Mouse (Mus musculus): ENCODE measurements at regions not wholly inside any gene's neighbourhood (a gene's known extent, or its start where the extent isn't known, plus 50 kb on each side); places are given as distances from the start of the nearest gene placed in this dataset.
A peak's percentile ranks its signal among the peaks of the same experiment; 100 is the strongest.
"Not testable (repeated sequence)": the region's sequence is repeated elsewhere in the genome, so short reads cannot be mapped to it uniquely, and the experiment has no call there.

DNA sequence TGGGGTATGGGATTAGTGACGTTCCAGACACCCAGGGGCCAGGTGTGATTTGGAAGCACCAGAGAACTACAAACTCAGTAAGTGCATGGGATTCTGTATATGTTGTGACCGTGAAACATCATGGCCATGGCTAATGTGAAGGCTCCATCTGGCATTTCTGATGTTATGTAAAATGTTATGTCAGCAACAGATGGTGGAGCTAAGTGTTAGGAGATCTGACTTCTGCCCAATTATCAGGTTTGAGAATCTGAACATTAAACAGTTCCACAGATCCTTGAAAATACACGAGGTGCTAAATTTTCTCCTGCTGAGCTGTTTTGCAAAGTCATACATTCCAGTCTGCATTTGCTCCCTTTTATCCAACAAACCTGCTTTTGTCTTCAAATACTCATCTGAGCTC lies 223.6 kb upstream of the Egfl6 start:
- H3K4me3 ChIP-seq (ENCODE audit: insufficient read depth, low read length): no peak overlapping the region
- H3K27ac ChIP-seq (ENCODE audit: insufficient read depth, low read length): peak overlapping the region; percentile 52
- peaks cover 7% of the 10 kb centered on the region; the same call in 1 of the 2 replicates for H3K4me1 ChIP-seq (ENCODE audit: control insufficient read depth, insufficient read depth, low read length)
- no peak for TF ChIP-seq POLR2A (IDR thresholded peaks at IDR 0.05; ENCODE audit: low read depth, low read length)
- TF ChIP-seq CTCF (IDR thresholded peaks at IDR 0.05; ENCODE audit: borderline replicate concordance, insufficient read depth, low read length): no peak

GRCm38 (mm10) chrX:166808207-166808606 lies 222.7 kb upstream of the Egfl6 start:
- H3K4me3 ChIP-seq (ENCODE audit: insufficient read depth, low read length): no peak overlapping the region
- peaks cover 7% of the 10 kb centered on the region; the same call in 1 of the 2 replicates for H3K4me1 ChIP-seq (ENCODE audit: control insufficient read depth, insufficient read depth, low read length)
- TF ChIP-seq POLR2A (IDR thresholded peaks at IDR 0.05; ENCODE audit: low read depth, low read length): no peak
- no peak for TF ChIP-seq CTCF (IDR thresholded peaks at IDR 0.05; ENCODE audit: borderline replicate concordance, insufficient read depth, low read length)
- H3K27ac ChIP-seq (ENCODE audit: insufficient read depth, low read length): no peak overlapping the region

DNA sequence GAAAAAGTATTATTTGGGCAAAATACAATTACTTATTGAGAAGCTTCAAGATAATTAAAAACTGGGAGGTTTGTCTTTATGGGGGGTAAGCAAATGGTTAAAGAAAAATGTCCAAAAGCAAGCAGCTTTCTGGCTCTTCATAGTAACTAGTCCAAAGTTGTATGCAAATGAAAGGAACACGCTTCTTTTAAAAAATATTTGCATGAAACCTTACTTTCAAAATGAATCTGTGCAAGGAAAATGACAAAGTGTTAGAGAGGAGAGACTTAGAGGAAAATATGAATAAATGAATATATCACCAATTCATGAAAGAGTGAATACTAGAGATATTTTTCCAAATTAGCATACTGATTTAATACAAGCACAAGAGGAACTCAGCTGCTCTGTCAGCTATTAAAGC lies 220.4 kb upstream of the Egfl6 start:
- TF ChIP-seq POLR2A (IDR thresholded peaks at IDR 0.05; ENCODE audit: low read depth, low read length) (no peak), CTCF (IDR thresholded peaks at IDR 0.05; ENCODE audit: borderline replicate concordance, insufficient read depth, low read length) (no peak)

GRCm38 (mm10) chrX:166805480-166805879 lies 220.0 kb upstream of the Egfl6 start:
- Histone ChIP-seq H3K27ac (ENCODE audit: insufficient read depth, low read length) (peak overlapping the region; percentile 86), H3K4me3 (ENCODE audit: insufficient read depth, low read length) (no peak overlapping the region), H3K4me1 (ENCODE audit: control insufficient read depth, insufficient read depth, low read length) (peaks cover 7% of the 10 kb centered on the region; the same call in 1 of the 2 replicates)
- TF ChIP-seq CTCF (IDR thresholded peaks at IDR 0.05; ENCODE audit: borderline replicate concordance, insufficient read depth, low read length): no peak
- TF ChIP-seq POLR2A (IDR thresholded peaks at IDR 0.05; ENCODE audit: low read depth, low read length): no peak

More for the DNA sequence above, 220.4 kb upstream of the Egfl6 start:
- Histone ChIP-seq H3K4me3 (ENCODE audit: insufficient read depth, low read length) (no peak overlapping the region), H3K4me1 (ENCODE audit: control insufficient read depth, insufficient read depth, low read length) (peaks cover 7% of the 10 kb centered on the region; the same call in 1 of the 2 replicates), H3K27ac (ENCODE audit: insufficient read depth, low read length) (peak overlapping the region; percentile 86)

DNA sequence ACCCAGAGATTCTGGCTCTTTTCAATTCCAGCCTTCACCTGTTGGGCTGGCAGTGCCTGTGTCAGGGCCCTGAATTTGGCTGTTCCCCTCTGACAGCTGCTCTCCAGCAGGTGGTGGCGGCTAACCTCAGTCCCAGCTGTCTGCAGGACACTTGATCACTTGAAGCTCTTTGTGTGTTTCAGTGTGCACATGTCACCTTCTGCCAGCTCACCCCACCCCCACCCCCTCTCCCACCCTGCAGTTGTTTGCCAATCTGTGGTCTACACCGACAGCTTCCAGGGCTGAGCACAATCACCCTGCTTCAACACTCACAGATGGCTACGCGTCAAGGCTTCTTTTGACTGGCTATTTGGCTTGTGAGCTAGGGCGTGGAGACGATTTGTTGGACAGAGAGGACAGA lies 217.7 kb upstream of the Egfl6 start:
- peaks cover 7% of the 10 kb centered on the region; the same call in 1 of the 2 replicates for H3K4me1 ChIP-seq (ENCODE audit: control insufficient read depth, insufficient read depth, low read length)
- H3K4me3 ChIP-seq (ENCODE audit: insufficient read depth, low read length): no peak overlapping the region
- TF ChIP-seq CTCF (IDR thresholded peaks at IDR 0.05; ENCODE audit: borderline replicate concordance, insufficient read depth, low read length) (no peak), POLR2A (IDR thresholded peaks at IDR 0.05; ENCODE audit: low read depth, low read length) (no peak)

DNA sequence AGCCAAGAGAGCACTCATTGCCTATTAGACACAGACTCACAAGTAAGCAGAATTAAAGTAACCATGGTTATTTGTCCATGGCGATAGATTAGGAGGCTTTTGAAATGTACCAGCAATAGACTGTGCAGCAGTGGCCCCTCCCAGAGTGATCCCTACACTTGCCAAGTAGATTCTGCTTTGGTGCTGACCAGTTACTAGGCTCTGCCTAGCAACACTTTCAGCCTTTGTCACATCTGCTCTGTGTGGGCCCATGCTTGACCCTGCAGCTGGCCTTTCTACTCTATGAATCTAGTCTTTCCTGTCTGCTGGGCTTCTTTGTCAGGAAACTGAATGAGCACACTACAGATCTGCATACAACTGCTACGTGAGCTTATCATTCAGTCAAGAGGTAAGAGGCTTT lies 215.5 kb upstream of the Egfl6 start:
- no peak for TF ChIP-seq POLR2A (IDR thresholded peaks at IDR 0.05; ENCODE audit: low read depth, low read length)
- TF ChIP-seq CTCF (IDR thresholded peaks at IDR 0.05; ENCODE audit: borderline replicate concordance, insufficient read depth, low read length): no peak
- Histone ChIP-seq H3K4me3 (ENCODE audit: insufficient read depth, low read length) (no peak overlapping the region), H3K4me1 (ENCODE audit: control insufficient read depth, insufficient read depth, low read length) (0 out of 2 replicates have a peak, but pooled peaks cover 5% of the 10 kb centered on the region), H3K27ac (ENCODE audit: insufficient read depth, low read length) (no peak overlapping the region)

More for the DNA sequence above, 217.7 kb upstream of the Egfl6 start:
- H3K27ac ChIP-seq (ENCODE audit: insufficient read depth, low read length): no peak overlapping the region

- peaks cover 2% of the 10 kb centered on the region for H3K4me1 ChIP-seq (ENCODE audit: control insufficient read depth, insufficient read depth, low read length)
- TF ChIP-seq CTCF (IDR thresholded peaks at IDR 0.05; ENCODE audit: borderline replicate concordance, insufficient read depth, low read length) (no peak), POLR2A (IDR thresholded peaks at IDR 0.05; ENCODE audit: low read depth, low read length) (no peak)
Measured at GRCm38 (mm10) chrX:166795651-166796050, 210.1 kb upstream of the Egfl6 start.

DNA sequence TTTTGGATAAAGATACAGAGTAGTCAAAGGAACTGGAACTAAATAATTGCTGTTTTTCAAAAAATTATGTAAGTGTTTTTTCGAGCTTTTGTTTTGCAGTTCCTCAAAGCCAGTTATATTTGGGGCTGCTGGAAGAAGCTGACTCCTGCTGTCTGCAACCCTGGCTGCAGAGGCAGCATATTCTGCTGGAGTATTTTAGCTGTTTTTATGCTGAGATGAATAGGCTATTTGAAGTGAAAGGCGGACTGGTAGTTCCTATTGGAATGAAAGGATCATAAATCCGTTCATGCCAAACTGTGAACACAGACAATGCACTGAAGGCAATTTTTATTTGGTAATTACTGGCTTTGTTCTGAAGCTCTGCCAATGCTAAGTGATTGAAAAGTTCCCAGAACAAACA lies 203.5 kb upstream of the Egfl6 start:
- Histone ChIP-seq H3K4me3 (ENCODE audit: insufficient read depth, low read length) (no peak overlapping the region), H3K4me1 (ENCODE audit: control insufficient read depth, insufficient read depth, low read length) (no peaks in the 10 kb centered on the region)
- TF ChIP-seq POLR2A (IDR thresholded peaks at IDR 0.05; ENCODE audit: low read depth, low read length) (no peak), CTCF (IDR thresholded peaks at IDR 0.05; ENCODE audit: borderline replicate concordance, insufficient read depth, low read length) (no peak)

More at GRCm38 (mm10) chrX:166795651-166796050, 210.1 kb upstream of the Egfl6 start:
- H3K27ac ChIP-seq (ENCODE audit: insufficient read depth, low read length): peak overlapping the region; percentile 91
- no peak overlapping the region for H3K4me3 ChIP-seq (ENCODE audit: insufficient read depth, low read length)

DNA sequence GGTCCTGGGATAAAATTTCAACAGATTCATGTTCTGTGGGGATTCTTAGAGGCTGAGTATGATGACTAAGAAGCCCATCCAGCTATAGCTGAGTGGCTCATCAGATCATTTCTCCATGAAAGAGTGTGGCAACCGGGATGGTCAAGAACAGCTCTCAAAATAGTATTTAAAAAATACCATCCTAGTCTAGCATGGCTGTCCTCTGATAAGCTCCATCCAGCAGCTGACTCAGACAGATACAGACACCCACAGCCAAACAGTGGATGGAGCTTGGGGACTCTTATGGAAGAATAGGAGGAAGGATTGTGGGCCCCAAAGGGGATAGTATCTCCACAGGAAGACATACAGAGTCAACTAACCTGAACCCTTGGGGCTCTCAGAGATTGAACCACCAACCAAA lies 201.6 kb upstream of the Egfl6 start:
- not testable (repeated sequence) for H3K4me1 ChIP-seq (ENCODE audit: control insufficient read depth, insufficient read depth, low read length); H3K4me3 ChIP-seq (ENCODE audit: insufficient read depth, low read length); H3K27ac ChIP-seq (ENCODE audit: insufficient read depth, low read length)

More for the DNA sequence above, 203.5 kb upstream of the Egfl6 start:
- H3K27ac ChIP-seq (ENCODE audit: insufficient read depth, low read length): no peak overlapping the region

- TF ChIP-seq CTCF (IDR thresholded peaks at IDR 0.05; ENCODE audit: borderline replicate concordance, insufficient read depth, low read length) (no peak), POLR2A (IDR thresholded peaks at IDR 0.05; ENCODE audit: low read depth, low read length) (no peak)
- Histone ChIP-seq H3K4me1 (ENCODE audit: control insufficient read depth, insufficient read depth, low read length) (no peaks in the 10 kb centered on the region), H3K27ac (ENCODE audit: insufficient read depth, low read length) (no peak overlapping the region), H3K4me3 (ENCODE audit: insufficient read depth, low read length) (no peak overlapping the region)
Measured at GRCm38 (mm10) chrX:166785615-166786014, 200.1 kb upstream of the Egfl6 start.

GRCm38 (mm10) chrX:166783377-166783776 lies 197.9 kb upstream of the Egfl6 start:
- no peak overlapping the region for H3K27ac ChIP-seq (ENCODE audit: insufficient read depth, low read length)
- TF ChIP-seq CTCF (IDR thresholded peaks at IDR 0.05; ENCODE audit: borderline replicate concordance, insufficient read depth, low read length): no peak
- TF ChIP-seq POLR2A (IDR thresholded peaks at IDR 0.05; ENCODE audit: low read depth, low read length): no peak

More at GRCm38 (mm10) chrX:166783377-166783776, 197.9 kb upstream of the Egfl6 start:
- Histone ChIP-seq H3K4me1 (ENCODE audit: control insufficient read depth, insufficient read depth, low read length) (no peaks in the 10 kb centered on the region), H3K4me3 (ENCODE audit: insufficient read depth, low read length) (no peak overlapping the region)
